Mouse (Mus musculus): ENCODE data around the gene Ints1.

- TF ChIP-seq CTCF (IDR thresholded peaks at IDR 0.05; ENCODE audit: control insufficient read depth, insufficient read depth, insufficient read length) (no peak), MAX (IDR thresholded peaks at IDR 0.05) (no peak), MYOD1 (IDR thresholded peaks at IDR 0.05; ENCODE audit: control insufficient read depth, insufficient read length, low read depth) (no peak), USF1 (IDR thresholded peaks at IDR 0.05; ENCODE audit: low read depth) (no peak), FOSL1 (IDR thresholded peaks at IDR 0.05; ENCODE audit: insufficient read depth, low read length, poor library complexity, severe bottlenecking) (no peak), CEBPB (IDR thresholded peaks at IDR 0.05; ENCODE audit: low read depth) (no peak), MYOG (IDR thresholded peaks at IDR 0.05; ENCODE audit: control insufficient read depth, extremely low read depth, insufficient read length) (no peak)
These were observed 50.9 kb downstream of the Ints1 start for GRCm38 (mm10) chr5:139724336-139725116.

Measured in C2C12 (cell line).